Mouse (Mus musculus): ENCODE measurements around the gene Hip1. TPM values are rescaled to one million over a fixed set of nuclear protein-coding genes. Genes with fewer than 3 reads are reported as not detected.
"Not testable (repeated sequence)": the region's sequence is repeated elsewhere in the genome, so short reads cannot be mapped to it uniquely, and the experiment has no call there.

Hip1 gene
- total RNA-seq, 2 experiments from 2014 or later = 38.6 to 45.8 TPM

DNA sequence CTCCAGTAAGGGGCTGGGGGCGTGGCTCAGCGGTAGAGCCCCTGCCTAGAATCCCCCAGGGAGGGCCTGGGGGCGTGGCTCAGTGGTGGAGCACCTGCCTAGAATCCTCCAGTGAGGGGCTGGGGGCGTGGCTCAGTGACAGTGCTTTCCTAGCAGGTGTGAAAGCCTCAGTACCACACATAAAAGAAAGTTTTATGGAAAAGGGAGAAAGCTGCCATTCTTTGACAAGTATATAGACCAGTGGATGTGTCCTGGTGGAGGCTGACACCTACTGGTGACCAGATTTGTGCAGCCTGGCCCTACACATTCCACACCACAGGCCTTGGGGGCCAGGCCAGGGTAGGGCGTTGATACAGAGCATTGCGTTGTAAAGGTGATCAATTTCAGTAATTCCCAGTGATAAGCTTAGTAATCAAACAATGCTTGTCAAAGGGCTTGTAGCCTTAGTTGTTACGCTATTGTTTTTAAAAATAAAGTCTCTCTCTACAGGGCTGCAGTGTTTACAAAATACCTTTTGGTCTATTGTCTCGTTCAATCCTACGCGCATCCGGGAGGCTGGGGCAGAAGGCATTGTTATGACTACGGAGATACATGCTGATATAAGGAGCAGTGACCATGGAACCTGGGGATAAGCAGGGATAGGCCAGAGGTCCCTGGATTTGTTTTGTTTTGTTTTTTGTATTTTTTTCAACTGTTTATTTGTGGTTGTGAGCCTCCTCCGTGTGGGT, 50.6 kb downstream of the Hip1 start:
- DNase-seq (ENCODE audit: low spot score in 2 of 2) = no peak

DNA sequence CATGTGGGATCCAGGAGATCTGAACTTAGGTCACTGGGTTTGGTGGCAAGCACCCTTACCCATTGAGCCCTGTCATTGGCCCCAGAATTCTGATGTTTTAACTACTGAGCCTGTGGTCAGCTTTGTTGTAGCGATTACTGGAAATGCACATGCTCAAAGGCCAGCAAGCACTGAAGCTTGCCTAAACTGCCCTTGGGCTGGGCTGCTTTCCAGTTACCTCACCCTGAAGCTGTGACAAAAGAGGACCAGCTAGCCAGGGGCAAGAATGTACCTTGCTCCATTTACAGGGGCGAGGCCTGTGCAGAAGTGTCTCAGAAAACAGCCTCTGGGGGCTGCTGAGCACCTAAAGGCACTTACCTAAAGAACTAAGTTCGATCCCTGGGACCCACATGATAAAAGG, 51.8 kb downstream of the Hip1 start:
- no peak for DNase-seq (ENCODE audit: low spot score in 2 of 2)

DNA sequence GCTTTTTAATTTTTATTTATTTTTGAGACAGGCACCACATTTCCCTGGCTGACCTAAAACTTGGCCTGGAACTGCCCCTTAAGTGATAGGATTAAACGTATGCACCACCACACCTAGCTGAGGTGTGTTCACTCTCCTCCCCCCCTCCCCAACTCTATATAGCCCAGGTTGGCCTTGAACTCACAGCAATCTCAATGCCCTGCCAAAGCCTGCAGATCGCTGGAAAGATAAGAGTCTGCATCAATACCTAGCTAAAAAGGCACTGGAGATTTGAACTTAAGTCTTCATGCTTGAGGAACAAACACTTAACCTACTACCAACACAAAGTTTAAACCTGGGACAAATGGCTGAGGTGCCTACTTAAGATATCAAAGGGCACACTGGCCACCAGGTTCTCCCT, 52.8 kb downstream of the Hip1 start:
- no peak for DNase-seq (ENCODE audit: low spot score in 2 of 2)

DNA sequence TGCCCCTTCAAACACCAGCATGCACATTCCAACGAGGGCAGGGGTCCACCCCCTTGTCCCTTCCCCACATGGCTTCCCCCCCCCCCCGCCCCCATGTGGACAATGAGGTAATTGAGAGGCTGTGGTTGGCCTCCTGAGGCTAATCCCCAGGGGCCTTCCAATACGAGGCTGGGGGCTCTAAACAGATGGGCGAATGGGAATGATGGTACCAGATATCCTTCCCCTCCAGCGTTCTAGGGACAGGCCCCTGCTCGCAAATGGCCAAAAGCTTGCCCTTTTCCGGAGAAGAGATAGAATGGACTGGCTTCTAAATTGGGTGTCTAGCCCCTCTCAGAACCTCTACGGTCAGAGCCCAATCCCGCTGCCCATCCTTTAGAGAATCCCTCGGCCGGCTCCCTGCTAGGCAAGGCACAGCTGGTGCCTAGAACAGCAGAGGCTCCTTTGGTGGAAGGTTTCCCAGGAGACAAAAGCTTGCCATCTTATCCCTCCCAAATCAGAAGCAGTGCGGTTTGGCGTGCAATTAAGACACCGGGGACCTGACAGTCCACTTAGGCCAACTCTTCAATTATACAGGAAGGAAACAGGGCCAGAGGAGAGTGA, 55.1 kb downstream of the Hip1 start:
- no peak for DNase-seq (ENCODE audit: low spot score in 2 of 2)

DNA sequence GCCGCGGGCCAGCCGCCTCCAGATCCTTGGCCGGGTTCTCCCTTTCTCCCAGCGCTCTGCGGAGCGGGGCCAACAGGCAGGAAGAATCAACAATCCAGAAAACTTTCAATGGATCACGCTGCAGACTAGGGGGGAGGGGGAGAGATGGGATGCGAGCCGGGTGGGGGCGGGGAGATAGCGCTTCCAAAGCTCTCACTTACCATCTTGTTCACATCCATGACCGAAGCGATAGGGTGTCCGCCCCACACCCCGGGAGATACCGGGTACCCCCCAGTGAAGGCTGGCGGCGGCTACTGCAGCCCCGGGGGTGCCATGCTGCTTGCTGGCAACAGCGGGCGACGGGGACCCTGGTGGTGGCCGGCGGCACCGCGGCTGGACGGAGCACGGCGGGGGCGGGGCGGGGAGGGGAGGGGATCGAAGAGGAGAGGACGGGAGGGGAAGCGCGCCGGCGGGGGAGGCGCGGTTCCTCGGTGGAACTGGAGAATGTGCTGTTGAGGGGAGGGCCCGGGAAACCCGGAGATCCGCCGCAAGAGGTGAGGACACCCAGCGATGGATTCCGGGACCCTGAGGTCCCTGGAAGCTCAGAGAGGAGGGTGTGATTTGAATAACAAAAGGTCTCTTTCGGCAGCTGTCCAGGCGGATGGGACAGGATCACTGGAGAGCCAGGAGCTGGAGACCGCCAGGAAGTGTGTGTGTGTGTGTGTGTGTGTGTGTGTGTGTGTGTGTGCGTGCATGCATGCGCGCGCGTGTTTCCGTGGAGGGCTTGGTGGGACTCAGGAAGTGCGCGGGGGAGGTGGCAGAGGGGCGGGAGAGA, 55.8 kb downstream of the Hip1 start:
- DNase-seq (ENCODE audit: low spot score in 2 of 2) = peak; percentile 66 to 69

DNA sequence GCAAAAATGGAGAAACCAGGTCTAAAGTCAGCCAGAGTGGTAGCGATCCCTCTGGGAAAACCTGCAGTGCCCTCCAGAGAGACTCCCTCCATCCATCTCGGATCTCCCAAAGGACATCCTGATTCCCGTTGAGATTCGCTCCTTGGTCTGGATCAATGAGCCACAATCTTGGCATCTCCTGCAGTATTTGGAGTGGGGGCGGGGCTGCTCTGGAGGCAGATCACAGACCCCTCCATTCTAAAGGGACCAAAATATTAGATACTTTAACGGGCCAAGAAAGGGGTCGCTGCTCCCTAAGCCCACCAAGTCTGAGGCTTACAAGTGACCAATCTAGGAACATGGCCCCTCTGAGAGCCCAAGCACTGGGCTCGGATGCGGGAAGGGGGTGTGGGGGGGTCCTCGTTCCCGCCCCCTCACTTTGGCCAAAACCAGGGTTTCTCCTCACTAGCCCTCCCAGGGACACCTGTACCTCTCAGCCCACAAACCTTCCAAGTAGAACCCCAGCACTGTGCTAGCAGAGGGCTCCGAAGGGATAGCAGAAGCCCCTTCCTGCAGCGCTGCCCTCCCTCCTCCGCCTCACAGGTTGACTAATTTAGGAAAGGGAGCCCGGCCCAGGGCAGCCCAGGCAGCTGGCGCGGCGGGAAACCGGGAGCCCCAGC, 56.6 kb downstream of the Hip1 start:
- no peak for DNase-seq (ENCODE audit: low spot score in 2 of 2)

DNA sequence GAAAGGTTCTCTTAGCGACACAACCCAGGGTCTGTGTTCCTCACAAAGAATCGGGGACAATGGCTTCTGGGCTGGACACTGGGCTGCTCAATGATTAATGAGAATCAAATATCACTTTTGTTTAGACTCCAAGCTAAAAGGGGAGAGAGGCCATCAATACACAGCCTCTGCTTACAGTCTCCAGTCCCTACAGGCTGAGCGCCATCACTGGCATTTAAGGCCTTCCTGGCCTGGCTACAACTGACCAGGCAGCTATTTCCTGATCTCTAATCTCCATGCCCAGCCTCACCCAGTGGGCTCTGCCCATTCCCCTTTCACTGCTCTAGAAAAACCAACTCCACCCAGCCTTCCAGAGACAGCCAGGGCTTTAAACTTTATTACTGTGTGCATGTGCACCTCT, 59.6 kb downstream of the Hip1 start:
- DNase-seq (ENCODE audit: low spot score in 2 of 2) = no peak

DNA sequence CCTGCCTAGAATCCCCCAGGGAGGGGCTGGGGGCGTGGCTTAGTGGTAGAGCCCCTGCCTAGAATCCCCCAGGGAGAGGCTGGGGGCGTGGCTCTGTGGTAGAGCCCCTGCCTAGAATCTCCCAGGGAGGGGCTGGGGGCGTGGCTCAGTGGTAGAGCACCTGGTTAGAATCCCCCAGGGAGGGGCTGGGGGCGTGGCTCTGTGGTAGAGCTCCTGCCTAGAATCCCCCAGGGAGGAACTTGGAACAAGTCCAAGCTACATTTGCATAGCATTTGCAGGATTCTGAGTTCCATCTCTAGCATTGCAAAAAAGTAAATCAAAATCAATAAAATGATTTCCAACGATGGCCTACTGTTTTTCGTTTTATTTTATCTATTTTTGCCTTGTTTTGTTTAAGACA, 61.1 kb downstream of the Hip1 start:
- DNase-seq (ENCODE audit: low spot score in 2 of 2) = not testable (repeated sequence)

DNA sequence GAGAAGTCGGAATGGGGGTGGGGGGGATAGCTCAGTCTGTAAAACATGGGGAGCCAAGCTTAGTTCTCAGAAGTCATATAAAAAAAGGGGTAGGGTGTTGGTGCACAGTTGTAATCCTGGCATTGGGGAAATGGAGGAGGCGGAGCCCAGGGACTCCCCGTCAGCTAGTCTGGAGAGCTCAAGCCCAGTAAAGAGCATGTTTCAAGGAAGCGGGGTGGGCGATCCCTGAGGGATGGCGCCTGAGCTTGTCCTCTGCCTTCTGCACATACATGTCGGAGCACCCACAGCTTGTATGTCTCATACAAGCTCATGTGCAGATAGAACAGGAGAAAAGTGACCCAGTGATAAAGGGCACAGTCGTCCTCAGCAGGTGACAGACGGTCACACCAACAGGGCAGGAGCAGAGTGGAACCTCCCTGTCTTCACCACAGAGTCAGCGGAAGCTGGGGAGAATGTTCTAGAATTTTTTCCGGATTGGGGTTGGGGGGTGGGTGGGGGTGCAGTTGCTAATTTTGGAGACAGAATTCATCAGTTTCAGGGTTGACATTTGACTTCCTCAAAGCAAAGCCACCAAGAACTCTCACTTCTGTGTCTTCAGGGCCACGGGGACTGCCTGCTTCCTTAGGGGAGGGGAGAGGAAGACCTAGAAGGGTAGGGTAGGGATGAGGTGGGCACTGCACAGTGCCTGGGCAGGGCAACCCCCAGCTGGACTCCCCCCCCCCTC, 65.9 kb downstream of the Hip1 start:
- no peak for DNase-seq (ENCODE audit: low spot score in 2 of 2)

DNA sequence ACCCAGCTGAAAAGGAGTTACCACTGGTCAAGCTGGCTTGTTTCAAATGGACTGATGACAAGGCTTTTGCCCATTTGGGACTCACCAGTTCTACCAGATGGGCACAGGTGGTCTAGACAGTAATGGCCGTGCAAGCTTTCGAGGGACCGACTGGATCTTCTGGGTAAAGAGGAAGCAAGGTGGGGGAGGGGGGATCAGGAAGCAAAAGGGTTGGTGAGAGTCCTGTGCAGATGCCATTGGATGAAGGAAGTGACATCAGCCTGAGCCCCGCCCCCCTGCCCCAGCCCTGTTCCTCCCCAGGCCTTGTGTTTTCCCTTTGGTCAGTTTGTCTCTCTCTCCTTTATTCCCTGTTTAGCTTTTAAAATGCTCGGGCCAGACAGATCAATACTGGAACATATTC, 68.7 kb downstream of the Hip1 start:
- no peak for DNase-seq (ENCODE audit: low spot score in 2 of 2)

DNA sequence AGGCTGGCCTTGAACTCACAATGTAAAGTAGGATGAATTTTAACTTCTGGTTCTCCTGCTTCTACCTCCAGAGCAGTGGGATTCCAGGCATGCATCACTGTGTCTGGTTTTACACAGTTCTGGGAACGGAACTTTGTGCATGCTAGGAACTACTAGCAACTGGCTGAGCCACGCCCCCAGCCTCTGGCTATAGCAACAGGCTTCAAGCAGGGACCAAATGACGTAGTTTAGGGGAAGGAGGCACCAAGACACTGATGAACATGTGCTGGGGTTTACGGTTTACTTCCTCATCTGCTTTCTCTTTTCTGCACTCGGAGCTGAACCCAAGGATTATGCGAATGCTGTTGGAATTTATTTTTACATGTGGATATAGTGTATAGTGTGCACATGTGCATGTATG, 72.5 kb downstream of the Hip1 start:
- DNase-seq (ENCODE audit: low spot score in 2 of 2) = no peak

DNA sequence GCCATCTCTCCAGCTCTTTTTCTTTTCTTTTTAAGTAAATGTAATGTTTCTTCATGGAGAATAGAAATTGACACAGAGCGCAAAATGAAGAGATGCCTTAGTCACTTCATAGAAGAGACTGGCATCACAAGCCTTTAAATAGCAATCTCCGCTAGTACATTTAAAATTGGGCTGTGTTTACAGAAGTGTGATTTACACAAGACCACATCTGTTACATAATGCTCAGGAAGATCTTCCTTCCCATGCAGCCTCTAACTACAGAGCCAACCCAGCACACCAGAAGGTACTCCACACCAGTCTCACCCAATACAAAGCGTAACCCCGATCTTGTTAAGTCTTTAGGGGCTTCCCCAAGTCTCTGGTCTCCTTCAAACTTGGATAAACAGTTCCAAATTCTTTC, 73.2 kb downstream of the Hip1 start:
- DNase-seq (ENCODE audit: low spot score in 2 of 2) = no peak

DNA sequence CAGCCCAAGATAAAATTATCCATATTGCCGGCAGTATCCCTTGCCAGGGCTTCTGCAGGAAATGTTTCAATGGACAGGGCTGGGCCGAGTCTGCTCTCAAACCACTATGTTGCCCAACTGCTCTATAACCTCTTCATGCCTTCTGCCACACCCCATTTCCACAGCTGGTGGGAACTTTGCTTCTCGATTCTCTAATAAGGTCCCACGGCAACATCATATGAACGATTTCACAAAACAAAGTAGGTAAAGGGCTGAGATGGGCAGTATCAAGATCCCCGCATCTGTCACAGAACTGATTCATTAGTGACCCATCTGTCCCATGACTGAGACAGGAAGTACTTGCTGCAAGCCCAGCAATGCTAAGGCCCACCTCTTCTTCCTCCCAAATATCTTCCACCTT, 76.6 kb downstream of the Hip1 start:
- no peak for DNase-seq (ENCODE audit: low spot score in 2 of 2)

DNA sequence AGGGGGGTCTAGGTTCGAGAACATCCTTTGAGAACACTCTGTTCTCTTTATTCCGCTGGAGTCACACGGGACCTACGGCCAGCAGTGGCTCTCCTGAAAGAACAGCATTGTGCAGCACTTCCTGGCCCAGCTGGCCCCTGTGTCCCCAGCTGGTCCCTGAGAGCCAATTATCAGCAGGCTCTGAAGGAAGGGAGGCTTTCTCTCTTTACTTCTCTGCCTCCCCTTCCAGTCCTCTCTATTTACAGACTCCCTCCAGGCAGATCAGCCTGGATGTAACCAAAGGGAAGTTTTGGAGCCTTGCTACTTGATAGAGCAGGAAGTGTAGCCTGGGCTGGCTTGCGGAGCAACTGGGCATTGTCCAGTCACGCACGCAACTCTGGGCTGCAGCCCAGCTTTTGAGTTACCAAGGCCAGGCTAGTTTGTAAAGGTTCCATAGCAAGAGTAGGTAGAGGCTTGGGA, 79.1 kb downstream of the Hip1 start:
- peak in 1 of 2 experiments; percentile 22 for DNase-seq (ENCODE audit: low spot score in 2 of 2)

DNA sequence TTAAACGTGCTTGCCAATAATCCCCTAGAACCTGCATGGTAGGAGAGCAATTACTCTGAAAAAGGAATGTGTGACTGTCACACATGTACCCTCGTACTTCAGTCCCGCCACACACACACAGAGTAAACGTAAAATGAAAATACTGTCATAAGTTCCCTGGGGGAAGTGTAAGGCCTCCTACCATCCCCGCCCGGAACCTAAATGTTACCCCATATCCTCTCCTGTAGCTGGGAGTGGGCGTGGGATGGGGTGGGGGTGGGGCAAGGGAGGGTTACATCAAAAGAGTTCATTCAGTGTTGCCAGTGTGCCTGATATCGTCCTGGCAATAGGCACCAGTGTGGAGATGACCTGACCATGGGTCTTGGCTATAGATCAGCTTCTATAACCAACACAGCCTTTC, 81.5 kb downstream of the Hip1 start:
- no peak for DNase-seq (ENCODE audit: low spot score in 2 of 2)

DNA sequence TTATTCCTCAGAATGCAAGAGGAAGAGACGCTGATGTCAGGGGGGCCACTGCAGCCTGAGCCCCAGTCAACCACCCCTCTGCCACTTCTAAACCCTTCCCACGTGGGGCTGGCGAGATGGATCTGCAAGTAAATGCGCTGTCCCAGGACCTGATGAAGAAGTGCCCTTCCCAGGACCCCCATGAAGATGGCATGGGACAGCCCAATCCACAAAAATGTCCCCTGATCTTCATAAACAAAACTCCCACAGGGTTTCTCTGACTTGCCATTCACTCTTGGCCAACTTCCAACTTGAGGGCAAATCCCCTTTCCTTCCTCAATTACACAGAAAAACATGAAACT, 84.1 kb downstream of the Hip1 start:
- no peak for DNase-seq (ENCODE audit: low spot score in 2 of 2)

DNA sequence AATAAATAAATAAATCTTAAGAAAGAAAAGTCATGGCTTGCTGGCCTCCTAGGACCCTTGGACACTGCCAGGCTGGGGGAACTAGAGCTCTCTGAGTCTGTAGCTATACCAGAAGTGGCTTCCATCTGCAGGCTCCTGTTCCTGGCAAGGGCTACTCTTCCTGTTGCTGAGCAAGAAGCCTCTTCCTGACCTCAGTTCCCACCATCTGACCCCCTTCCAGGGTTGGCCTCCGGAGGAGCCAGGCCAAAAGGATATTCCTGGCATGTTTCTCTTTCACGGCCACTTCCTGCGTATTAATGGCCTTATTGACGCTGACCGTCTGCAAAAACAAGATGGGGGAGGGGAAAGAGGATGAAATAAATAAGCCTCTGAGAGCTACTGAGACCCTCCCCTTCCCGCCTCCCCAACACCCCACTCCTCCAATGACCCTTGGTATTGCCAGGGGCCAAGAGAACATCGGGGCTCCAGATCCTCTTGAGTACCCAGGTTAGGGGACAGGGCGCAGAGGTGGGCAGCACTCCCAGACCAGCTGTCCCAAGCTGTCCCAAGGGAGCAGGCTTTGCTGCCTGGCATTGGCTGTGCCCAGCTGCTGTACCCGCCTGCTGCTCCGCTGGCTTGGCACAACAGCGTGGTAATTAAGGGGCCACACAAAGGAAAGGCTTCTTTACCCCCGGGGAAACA, 84.6 kb downstream of the Hip1 start:
- peak; percentile 19 to 33 for DNase-seq (ENCODE audit: low spot score in 2 of 2)

DNA sequence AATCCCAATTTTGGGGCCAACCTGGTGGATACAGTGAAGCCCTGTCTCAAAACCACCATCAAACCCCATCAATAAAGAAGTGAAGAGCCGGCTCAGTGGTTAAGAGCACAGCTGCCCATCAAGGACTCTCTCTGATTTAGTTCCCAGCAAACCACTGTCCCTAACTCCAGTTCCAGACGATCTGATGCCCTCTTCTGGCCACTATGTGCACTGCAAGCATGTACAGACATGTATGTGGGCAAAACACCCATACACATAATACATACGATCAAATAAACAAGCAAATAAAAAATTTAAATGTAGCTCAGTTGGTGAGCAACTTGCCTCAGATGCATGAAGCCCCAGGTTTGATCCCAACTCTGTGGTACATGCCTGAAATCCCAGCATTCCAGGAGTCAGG, 85.4 kb downstream of the Hip1 start:
- peak in 1 of 2 experiments; percentile 29 for DNase-seq (ENCODE audit: low spot score in 2 of 2)

DNA sequence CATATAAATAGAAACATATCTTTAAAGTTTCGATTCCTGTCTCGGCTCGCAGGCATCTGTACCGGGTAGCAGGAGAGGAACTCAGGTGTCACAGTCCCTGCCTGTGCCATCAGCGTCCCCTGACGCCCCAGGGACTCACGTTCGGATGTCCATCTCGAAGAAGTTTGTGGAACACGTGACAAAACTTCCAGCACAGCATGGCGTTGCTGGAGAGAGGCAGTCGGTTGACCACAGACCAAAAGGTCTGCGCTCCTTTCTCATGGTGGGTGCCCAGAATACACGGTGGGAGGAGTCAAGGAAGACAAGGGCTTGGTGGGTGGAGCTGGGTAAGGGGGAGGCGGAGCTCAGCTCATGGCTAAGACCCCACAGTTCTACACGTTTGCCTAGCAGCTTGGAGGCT, 87.0 kb downstream of the Hip1 start:
- DNase-seq (ENCODE audit: low spot score in 2 of 2) = no peak

DNA sequence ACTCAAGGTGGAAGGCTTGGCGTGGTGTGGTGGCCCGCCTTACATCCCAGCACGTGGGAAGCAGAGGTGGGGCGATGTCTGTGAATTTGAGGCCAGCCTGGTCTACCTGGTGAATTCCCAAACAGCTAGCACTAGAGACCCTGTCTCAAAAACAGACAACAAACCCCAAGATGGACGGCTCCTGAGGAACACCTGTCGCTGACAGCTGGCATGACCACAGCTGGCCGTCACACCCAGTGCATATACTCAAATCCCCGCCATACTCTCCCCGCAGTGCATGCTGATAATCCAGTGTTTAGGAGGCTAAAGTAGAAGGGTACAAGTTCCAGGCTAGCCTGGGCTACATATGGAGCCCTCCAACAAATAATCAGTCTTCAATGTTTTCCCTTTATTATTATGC, 88.4 kb downstream of the Hip1 start:
- no peak for DNase-seq (ENCODE audit: low spot score in 2 of 2)

DNA sequence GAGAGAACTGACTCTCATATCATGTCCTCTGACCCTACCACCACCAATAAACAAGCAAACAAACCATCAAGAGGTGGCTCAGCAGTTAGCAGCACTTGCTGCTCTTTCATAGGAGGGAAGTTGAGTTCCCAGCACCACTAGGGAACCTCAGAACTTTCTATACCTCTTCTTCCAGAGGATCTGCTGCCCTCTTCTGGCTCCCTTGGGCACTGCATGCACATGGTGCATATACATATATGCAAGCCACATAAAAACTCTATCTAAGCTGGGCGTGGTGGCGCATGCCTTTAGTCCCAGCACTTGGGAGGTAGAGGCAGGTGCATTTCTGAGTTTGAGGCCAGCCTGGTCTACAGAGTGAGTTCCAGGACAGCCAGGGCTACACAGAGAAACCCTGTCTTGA, 90.7 kb downstream of the Hip1 start:
- DNase-seq (ENCODE audit: low spot score in 2 of 2) = no peak

All from left cerebral cortex, adult 18-20 months (tissue).